In genomic region chr1:42691202-42692170, GRCm38 (mm10) we compare ENCODE assay signal across 8 mouse cellular contexts. TPM values are rescaled to one million over a fixed set of nuclear protein-coding genes. Genes with fewer than 3 reads are reported as not detected.
DNase-seq lines count a peak whose midpoint lies in the region; ATAC-seq lines count a peak whose summit lies in the region.

No protein-coding gene starts in this region.

- H3K9ac ChIP-seq in heart, embryonic 12.5 days: no peak overlapping the region
- peak overlapping the region; percentile 65 for H3K9ac ChIP-seq in hindbrain, embryonic 15.5 days
- H3K9ac ChIP-seq in neural tube, embryonic 14.5 days (replicated peaks; ENCODE audit: low read depth, low read length): peak overlapping the region; percentile 54; the same call in 1 of the 2 replicates

- H3K27me3 ChIP-seq in heart, embryonic 12.5 days (replicated peaks): peaks cover 91% of the 10 kb centered on the region
- H3K27me3 ChIP-seq in hindbrain, embryonic 15.5 days: no peaks in the 10 kb centered on the region
- H3K27me3 ChIP-seq in neural tube, embryonic 14.5 days (ENCODE audit: control insufficient read depth, insufficient read depth, low read length): 0 out of 2 replicates have a peak, but pooled peaks cover 2% of the 10 kb centered on the region

- peaks cover 20% of the 10 kb centered on the region for H3K4me1 ChIP-seq in heart, embryonic 12.5 days (replicated peaks)
- H3K4me1 ChIP-seq in hindbrain, embryonic 15.5 days (replicated peaks): peaks cover 27% of the 10 kb centered on the region
- peaks cover 14% of the 10 kb centered on the region; the same call in 1 of the 2 replicates for H3K4me1 ChIP-seq in neural tube, embryonic 14.5 days (ENCODE audit: control insufficient read depth, insufficient read depth, low read length)

- H3K4me2 ChIP-seq in heart, embryonic 12.5 days: no peak overlapping the region
- H3K4me2 ChIP-seq in hindbrain, embryonic 15.5 days: peak overlapping the region; percentile 97
- peak overlapping the region; percentile 95 for H3K4me2 ChIP-seq in neural tube, embryonic 14.5 days (ENCODE audit: low read depth, low read length)

- H3K27ac ChIP-seq in heart, embryonic 12.5 days (ENCODE audit: poor library complexity, severe bottlenecking): no peak overlapping the region
- peak overlapping the region; percentile 95 for H3K27ac ChIP-seq in hindbrain, embryonic 15.5 days (replicated peaks)
- peak overlapping the region; percentile 97 for H3K27ac ChIP-seq in neural tube, embryonic 14.5 days (ENCODE audit: low read depth, low read length)

- ATAC-seq in heart, embryonic 12.5 days (ENCODE audit: insufficient number of reproducible peaks, low FRiP score): no peak
- ATAC-seq in hindbrain, embryonic 15.5 days (ENCODE audit: low FRiP score, low read depth): peak; percentile 7; the same call in 1 of the 2 replicates
- ATAC-seq in neural tube, embryonic 14.5 days (ENCODE audit: low read depth): peak; percentile 32

- intact Hi-C loops in heart, postnatal 10 days (cut with DNase I): loop anchor here (2.0 to 10.0 kb wide), 3 partner anchors 795 to 1417 kb away; no protein-coding TSS in a partner anchor
- intact Hi-C loops in left cerebral cortex, postnatal 36 days (cut with DNase I): loop anchor here (2.0 to 10.0 kb wide), 6 partner anchors 154 to 1817 kb away; no protein-coding TSS in a partner anchor

- H3K9me3 ChIP-seq in heart, embryonic 12.5 days (replicated peaks): no peaks in the 10 kb centered on the region
- no peaks in the 10 kb centered on the region for H3K9me3 ChIP-seq in hindbrain, embryonic 15.5 days
- H3K9me3 ChIP-seq in neural tube, embryonic 14.5 days (ENCODE audit: control insufficient read depth, low read length): no peaks in the 10 kb centered on the region

- no peaks in the 10 kb centered on the region for H3K36me3 ChIP-seq in heart, embryonic 12.5 days
- H3K36me3 ChIP-seq in hindbrain, embryonic 15.5 days: no peaks in the 10 kb centered on the region
- H3K36me3 ChIP-seq in neural tube, embryonic 14.5 days (ENCODE audit: control insufficient read depth, insufficient read depth, low read length): no peaks in the 10 kb centered on the region

- 2% methylated on average over 9 of the region's 9 CpGs for WGBS in heart, embryonic 12.5 days
- 2% methylated on average over 9 of the region's 9 CpGs for WGBS in hindbrain, embryonic 15.5 days
- 1% methylated on average over 9 of the region's 9 CpGs for WGBS in neural tube, embryonic 14.5 days

- H3K4me3 ChIP-seq in heart, embryonic 12.5 days: no peak overlapping the region
- H3K4me3 ChIP-seq in hindbrain, embryonic 15.5 days: peak overlapping the region; percentile 54
- H3K4me3 ChIP-seq in neural tube, embryonic 14.5 days (ENCODE audit: low read depth, low read length): peak overlapping the region; percentile 78

- DNase-seq in heart, postnatal 10 days: peak; percentile 64 to 84
- peak; percentile 81 for DNase-seq in NIH3T3 (ENCODE audit: low read depth)
- DNase-seq in embryo, embryonic 11 days: peak; percentile 91
- peak; percentile 81 to 82 for DNase-seq in left cerebral cortex, postnatal 36 days (ENCODE audit: low spot score in 2 of 2)
- DNase-seq in T-cell, adult 2 months (ENCODE audit: low spot score): no peak

RNA-seq across cellular contexts. Expression of gene Pou3f3, which starts 4.1 kb away (rescaled TPM):
- not detected for total RNA-seq in heart, postnatal 10 days (2021)
- 0.06 TPM in 2 replicates for polyA plus RNA-seq in heart, embryonic 12.5 days (2016; fragmentation: Nextera tagmentation; extraction: Ambion mirVana)
- 11.0 and 16.4 TPM in 2 replicates for polyA plus RNA-seq in hindbrain, embryonic 15.5 days (2015; fragmentation: Nextera tagmentation; extraction: Ambion mirVana)
- total RNA-seq in left cerebral cortex, postnatal 36 days (2021): 10 to 100 TPM; 60.2 to 62.4 TPM
- 10.4 and 11.0 TPM in 2 replicates for polyA plus RNA-seq in neural tube, embryonic 14.5 days (2014; fragmentation: Nextera tagmentation; extraction: Ambion mirVana)

Comparison
In these comparisons a context has a peak if more than half of its experiments do, and no peak if none do; other contexts are left out.
1. RNA of gene Pou3f3, which starts 4.1 kb away (polyA plus RNA-seq): 11.0 to 16.4 TPM in hindbrain, embryonic 15.5 days and 10.4 to 11.0 TPM in neural tube, embryonic 14.5 days; 0.06 TPM in heart, embryonic 12.5 days; every median in the first group is over 10 times any median in the second.